Mouse (Mus musculus) brown adipose tissue, adult 24 weeks (tissue): ENCODE results near the gene C1qb. TPM values are rescaled to one million over a fixed set of nuclear protein-coding genes. Genes with fewer than 3 reads are reported as not detected.

Experiments used
- polyA plus RNA-seq: library from polyadenylated mRNA; stranded (reverse); fragments of >200 nt; gene quantifications from 2 replicates; pipeline ENCODE4 v1.2.4, GENCODE M21; 2012; ENCODE audit not compliant: missing spikeins, insufficient read depth, insufficient read length

The C1qb gene
- polyA plus RNA-seq, 1 experiment, result 61.3 TPM

Other genes with a start within 250 kb of the C1qb start
- gene Ephb2, start 50.2 kb downstream of the C1qb start, polyA plus RNA-seq, result 1.4 and 1.5 TPM in 2 replicates
- gene C1qc, start 6.9 kb upstream of the C1qb start, polyA plus RNA-seq, result 49.4 and 55.0 TPM in 2 replicates
- gene C1qa, start 12.6 kb upstream of the C1qb start, polyA plus RNA-seq, result 56.5 and 75.2 TPM in 2 replicates
- gene Epha8, start 70.6 kb upstream of the C1qb start, polyA plus RNA-seq, result not detected in 2 replicates
- 0.75 and 1.3 TPM in 2 replicates for gene Zbtb40, start 162.6 kb upstream of the C1qb start, polyA plus RNA-seq